Mouse (Mus musculus): ENCODE data around the gene Dicer1.

The Dicer1 gene

DNA sequence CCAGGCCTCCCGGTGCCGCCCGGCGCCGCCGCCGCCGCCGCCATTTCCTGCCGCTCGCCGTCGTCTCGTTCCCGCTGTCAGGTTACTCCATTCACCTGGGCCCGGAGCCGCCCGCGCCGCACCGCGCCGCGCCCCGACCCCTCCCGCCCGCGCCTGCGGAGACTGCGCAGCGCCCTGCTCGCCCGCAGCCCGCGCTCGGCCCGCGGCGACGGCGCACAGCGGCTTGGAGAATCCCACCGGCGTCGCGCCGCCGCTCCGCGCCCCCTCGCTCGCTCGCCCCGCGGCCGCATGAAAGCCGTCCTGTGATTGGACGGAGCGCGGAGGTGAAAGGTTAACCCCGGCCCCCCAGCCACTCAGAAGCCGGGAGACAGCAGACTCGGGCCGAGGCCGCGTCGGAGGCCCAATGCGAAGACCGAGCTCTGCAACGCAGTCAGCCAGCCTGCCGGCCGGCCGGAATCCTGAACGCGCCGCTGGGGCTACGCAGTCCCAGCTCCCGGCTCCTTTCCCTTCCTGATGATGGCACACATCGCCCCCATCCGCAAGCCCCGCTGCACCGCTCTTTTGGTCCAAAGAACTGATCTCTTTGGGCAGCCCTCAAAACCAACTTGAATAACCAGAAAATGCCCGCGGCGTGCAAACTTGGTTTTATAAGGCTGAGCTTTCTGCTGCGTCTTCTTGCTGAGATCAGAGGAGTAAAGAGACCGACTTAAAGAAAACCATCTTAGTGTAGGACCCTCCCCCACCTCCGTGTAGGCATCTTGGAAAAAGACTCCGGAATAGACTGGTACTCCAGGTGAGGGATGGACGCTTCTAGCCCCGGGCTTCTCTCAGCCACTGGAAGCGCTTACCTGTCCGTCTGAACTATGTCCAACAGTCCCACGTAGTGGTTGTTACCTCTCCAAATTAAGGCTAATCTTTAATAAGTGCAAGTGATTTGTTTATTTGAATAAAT is at the start of gene Dicer1:
TSS of gene Dicer1 (minus strand) at position 139 of the 952 bp plus-strand sequence.
- DNase-seq = peak; percentile 99

DNA sequence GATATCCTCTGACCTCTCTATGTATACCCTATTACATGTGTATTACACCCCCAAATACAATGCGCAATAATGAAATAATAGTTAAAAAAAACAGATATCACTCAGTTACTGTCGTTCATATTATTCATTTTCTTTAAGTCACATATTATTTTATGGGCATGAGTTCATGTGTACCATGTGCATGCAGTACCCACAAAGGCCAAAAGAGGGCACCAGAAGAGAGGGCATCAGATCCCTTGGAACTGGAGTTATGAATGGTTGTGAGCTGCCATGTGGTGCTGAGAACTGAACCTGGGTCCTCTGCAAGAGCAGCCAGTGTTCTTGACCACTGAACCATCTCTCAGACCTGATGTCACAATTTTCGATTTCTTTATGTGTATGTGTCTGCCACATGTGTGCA is 47.6 kb upstream of the Dicer1 start:
- DNase-seq = no peak

DNA sequence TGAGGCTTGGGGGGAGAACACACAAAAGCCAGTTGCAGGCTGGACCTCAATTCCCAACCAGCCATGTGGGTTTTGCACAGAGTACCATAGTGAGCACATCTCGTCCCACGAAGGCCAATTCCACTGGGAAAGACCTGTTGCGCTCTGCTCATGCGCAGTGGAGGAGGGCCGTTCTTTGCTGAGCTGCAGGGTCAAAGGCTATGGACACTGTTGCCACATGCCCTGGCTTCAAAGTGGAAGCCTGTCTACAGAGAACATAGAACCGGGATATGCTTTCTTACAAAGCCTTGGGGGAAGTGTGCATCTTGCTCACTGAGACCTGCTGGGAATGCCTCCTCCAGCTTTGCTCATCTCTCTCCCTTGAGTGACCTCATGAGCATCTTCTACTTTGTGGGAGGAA is 46.2 kb upstream of the Dicer1 start:
- no peak for DNase-seq

DNA sequence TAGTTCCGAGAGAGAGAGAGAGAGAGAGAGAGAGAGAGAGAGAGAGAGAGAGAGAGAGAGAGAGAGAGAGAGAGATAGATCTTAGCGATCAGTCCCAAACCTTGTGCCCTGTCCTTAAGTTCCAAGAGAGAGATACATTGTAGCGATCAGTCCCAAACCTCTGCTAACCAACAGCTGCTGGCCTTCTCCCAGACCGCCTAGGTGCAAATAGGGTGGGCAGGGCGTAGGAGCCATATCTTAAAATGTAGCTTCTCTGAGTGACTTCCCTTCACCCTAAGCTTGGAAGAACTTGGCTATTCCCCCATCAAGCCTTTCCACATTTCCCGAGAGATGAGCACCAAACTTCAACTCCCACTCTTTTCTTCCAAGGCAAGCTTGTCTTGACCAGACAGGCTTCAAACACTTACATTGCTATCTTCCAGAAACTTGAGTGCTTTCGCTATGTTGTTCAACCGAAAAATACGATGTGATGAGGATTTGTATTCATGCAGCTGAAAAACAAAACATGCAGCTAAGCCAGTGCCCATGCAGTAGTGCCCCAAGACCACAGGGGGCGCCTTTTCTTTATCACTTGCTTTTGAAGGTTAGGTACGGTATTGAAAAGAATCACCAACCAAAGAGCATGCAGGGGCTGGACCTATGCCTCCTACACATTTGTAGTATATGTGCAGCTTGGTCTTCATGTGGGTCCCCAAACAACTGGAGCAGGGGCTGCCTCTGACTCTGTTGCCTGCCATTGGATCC is 45.1 kb upstream of the Dicer1 start:
- DNase-seq = no peak

DNA sequence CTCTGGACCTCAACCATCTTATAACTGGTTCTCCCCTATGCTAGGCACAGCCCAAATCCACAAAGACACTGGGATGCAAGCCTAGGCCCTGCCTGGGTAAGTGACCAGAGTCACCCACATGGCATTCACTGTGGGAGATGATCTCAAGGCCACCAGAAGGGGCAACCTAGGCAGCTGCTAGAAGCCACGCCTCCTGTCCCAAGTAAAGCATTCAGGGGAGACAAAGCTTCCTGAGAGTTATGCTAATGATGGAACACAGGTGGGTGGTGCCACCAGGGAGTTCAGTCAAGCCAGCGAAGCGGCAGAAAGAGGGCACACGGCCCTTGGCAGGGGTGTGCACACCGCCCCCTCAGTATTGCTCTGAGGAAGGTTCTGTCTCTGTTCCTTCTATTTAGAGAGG is 43.2 kb upstream of the Dicer1 start:
- no peak for DNase-seq

DNA sequence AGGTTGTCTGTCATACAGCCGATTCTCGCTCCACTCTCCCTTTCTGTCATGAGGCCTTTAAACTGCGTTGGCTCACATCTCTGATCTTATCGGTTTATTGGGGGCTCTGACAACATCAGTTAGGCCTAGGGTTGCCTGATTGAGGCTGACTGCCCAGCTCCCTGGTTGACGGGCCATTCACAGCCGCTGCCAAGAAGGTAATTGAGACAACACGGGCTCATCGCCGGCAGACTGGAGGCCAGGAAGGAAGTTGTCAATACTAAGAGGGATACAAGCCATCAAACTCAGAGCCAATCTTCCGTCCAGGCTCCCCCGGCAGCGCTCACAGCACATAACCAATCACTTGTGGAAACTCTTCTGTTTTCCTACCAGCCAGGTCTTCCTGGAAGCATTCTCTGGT is 41.7 kb upstream of the Dicer1 start:
- DNase-seq = no peak

DNA sequence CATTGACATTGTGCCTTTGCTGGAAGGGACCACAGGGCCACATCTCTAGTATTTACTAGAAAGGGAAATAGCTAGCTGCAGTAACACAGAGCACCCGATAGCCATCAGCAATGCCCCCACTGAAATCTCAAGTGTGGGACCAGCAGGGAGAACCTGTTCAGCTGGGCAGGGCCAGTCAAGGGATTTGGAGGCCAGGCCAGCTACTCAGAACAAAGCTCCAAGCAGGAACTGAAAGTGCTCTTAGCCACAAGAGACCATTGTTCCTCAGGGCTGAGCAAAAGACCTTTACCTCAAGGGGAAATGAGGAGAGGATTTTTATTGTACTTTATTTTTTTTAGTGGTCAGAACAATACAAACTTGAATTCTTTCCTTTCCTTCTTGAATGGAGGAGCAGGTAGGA is 25.9 kb upstream of the Dicer1 start:
- DNase-seq = no peak

DNA sequence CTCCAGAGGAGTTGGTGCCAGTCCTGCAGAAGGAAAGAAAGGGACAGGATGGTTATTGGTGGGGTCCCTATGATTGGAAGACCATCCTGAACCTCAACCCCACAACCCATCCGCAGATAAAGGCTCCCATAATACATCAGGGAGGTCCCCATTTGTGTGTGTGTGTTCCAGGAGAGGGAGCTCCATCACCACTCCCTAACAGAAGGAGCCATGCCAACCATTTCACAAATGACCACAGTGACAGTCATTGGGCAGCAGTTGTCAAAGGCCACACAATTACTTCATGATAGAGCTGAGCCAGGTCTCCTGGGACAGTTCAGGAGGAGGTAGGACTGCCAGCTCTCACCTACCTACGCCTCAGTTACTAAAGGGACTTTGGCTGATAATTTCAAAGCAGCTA is 20.2 kb upstream of the Dicer1 start:
- no peak for DNase-seq

DNA sequence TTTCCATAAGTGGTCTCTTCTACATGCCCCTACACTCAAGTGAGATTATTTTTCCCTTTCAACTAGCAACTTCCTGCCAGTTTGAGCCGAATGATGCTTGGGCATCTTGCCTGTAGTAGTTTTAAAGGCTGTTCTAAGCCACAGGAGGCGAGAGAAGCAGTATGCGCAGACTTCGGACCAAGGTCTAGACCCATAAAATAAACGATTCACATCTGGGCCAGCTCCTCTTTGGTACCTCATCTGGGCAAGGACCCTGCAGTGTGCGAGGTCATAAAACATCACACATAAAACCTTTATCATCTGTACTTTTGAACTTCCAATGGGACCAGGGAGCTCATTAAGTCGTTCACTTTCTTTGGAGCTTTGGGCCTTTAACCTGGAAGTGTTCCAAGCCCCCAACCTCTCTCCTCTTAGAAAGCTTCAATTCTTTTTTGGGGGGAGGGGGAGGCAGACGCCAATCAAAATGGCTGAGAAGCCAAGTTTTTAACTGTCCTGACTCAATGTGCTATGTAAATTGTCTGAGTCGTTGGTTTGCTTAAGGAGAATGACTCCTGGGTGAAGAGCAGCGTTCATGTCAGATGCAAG is 17.5 kb upstream of the Dicer1 start:
- DNase-seq = no peak

DNA sequence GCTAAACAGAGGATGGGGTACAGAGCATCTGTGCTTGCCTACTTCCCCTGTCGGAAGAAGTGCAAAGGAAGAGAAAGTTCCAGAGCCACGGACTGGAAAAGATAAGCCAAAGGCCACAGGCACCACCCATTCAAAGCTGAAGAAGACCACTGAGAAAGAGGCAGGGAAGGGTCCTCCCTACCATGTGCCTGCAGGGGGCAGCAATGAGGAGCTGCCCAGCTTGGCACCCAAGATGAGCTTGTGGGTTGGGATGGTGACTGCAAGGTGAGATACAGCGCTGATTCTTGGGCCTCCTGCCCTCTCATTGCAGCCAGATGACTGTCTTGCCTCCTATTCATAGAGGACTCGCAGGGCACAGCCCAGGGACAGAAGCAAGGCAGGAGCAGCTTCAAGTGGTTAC is 15.4 kb upstream of the Dicer1 start:
- no peak for DNase-seq

DNA sequence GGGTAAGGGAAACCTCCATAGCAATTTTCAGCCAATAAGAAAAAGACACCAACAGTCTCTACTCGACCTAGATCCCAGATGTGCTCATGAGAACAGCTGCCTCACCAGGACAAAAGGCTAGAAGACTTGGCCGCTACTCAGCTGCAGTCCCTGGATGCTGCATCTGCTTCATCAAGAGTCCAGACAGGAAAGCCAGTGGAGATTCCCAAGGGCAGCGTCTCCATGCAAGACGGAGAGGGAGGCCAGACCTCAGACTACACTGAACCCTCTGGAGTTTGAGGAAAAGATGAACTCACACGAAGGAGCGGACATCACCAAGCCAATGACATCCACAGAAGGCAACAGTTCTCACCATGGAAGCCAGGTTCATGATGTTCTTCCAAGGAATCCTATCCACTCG is 14.0 kb upstream of the Dicer1 start:
- no peak for DNase-seq

DNA sequence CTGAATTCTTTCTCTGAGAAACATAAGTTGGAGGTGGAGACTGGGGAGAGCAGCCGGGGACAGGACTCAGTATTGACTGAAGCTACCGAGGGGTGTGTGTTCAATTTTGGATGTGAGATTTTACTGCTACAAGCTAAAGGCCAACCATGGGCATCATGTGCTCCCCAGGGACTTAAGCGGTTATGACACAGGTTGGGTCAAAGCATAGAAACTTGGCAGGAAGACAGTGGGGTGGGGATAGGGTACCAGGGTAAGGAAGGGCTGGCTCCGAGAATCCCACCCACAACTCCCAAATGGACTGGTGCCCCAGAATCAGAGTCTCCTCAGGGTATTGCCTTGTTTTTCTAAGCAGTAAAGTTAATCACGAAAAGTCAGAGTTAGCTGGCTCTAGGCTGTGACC is 13.4 kb upstream of the Dicer1 start:
- DNase-seq = no peak

DNA sequence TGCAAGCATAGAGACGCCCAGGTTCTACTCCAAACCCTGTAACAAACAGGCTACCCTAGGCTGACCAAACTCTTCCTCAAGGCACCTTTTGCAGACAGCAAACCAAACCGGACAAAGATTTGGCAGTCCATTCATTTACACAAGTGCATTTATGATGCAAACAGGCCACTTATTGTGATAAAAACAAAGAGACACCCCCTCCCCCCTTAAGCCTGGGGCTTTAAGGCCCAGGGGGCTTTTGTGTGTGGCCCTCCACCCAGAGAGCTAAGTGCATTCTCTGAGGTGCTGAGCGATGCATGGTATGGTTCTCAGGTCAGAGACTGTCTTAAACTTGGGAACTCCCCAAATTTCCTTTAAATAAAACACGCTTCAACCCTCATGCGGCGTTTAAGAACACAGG is 12.2 kb upstream of the Dicer1 start:
- no peak for DNase-seq

DNA sequence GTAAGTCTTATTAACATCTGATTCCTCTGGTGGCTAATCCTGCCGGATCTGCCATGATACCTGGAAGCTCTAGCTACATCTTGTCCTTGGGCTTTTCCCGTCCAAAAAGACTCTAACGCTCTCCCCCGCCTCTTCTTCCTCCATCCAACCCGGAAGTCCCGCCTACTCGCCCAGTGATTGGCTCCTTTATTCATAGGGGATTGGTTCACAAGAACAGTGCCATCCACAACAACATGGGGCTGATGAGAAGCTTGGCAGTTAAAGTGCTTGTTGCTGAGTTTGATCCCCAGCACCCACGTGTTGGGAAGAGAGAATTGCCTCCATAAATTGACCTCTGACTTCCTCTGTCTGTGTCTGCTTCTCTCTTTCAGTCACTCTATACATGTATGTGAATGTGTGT is 9.7 kb upstream of the Dicer1 start:
- DNase-seq = no peak

DNA sequence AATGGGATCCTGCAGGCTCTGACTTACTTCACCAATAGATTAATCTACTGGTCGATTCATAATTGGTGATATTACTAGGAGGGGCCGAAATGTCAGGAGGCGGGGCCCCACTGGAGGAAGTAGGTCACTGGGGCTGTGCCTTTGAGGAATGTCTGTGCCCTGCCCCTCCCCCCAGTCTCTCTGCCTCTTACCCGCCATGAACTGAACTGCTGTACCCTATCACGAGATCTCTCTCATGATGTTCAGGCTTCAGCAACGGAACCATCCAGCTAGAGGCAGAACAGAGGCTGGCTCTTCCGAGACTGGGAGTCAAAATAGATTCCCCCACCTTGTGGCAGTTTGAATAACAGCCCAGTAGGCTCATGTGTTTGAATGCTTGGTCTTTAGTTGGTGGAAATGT is 6.3 kb upstream of the Dicer1 start:
- no peak for DNase-seq

DNA sequence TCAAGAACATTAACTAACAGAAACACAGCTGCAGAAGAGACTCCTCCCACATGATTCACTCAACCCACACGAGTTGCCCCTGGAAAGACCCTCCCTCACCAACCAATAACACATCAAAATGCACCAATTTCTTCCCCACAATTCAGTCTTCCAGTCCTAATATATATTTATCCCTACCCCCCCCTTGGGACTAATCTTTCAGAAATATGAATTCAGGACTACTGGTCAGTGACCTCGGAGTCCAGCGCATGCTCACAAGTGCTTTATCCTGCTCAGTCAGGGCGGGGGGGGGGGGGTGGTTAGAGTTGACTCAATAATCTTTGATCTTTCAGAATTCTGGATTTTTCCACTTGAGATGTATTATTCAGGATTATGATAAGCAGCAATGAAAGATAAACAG is 1.9 kb upstream of the Dicer1 start:
- no peak for DNase-seq

DNA sequence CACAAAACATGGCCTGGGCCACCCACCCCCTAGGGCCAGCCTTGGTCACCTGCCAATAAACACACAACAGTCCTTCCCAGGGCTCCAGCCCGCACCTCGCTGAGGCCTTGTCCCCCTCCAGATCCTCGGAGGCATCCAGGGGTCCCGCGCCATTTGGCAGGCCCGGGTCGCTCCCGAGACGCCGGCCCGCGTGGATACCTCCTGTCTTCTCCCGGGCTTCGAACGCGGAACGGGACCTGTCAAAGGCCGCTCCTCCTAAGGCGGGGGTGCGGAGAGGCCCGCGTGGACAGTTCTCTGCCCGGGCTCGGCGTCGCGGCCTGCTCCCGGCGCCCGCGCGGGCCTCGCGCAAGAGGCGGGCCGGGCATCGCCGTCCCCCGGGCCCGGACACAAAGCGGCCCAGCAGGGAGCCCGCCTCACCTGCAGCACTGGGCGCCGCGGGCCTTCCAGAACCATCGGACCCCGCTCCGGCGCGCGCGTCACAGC is 380 bp downstream of the Dicer1 start:
- peak; percentile 39 for DNase-seq

DNA sequence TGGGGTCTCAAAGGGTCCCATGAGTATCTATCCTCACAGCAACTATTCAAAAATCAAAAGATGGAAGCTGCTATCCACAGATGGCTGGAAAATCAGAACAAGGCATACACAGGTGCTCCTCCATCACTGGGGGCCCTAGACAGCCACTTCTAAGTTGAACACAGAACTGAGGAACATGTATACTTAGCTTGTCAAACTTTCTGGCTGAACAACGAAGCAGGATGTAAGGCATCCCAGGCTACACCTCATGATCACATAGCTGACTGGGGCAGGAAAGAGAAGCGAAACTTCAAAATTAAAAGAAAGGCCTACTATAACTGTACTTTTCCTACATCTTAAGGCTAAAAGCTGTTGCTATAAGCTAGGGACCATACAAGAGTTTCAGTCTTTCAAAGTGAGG is 2.8 kb downstream of the Dicer1 start:
- DNase-seq = no peak

DNA sequence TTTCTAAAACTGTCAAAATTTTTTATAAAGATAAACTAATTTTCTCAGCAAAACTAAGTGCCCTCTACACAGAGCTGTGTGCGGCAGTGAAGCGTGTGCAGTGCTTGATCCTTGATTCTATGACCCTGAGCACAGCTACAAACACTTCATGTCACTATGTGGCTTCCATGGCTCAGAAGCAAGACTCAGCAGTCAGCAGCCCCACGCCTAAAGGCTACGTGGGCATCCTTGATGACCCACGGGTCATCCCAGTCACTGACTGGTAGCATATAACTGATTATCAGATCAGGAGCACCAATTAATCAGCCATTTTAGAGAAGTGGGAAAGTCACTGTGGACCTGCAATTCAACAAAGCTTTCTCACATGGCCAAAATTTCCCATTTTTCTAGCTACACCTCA is 4.5 kb downstream of the Dicer1 start:
- DNase-seq = no peak

DNA sequence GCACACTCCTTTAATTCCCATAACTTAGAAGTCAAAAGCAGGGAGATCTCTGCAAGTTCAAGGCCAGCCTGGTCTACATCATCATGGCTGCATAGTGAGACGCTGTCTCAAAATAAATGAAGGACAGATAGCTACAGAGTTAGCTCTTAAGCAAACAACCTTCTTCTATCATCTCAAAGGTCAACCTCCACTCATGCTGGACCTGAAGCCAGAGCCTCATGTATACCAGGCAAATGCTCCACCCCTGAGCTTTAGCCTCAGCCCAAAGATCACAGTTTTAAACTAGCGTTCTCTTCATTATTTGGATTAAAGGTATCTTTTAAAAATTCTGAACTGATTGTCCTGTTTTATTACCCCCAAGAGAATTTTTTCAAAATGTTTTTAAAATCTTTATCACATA is 5.2 kb downstream of the Dicer1 start:
- no peak for DNase-seq

DNA sequence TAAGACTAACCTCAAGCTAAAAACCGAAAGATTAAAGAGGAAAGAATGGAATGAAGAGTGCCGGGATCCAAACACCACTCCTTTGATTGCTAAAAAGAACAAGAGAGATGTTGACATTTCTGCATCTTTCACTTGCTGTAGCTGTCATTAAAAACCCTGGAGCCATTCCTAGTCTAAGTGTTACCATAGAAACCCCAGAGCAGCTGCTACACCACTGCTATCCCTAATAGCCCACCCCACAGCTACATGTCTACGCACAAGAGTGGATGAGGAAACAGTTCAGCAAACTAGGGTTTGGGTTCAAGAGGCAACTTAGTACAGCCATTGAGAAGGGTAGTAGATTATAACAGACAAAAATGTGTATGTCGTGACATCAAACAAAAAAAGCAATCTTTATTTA is 8.1 kb downstream of the Dicer1 start:
- DNase-seq = no peak

DNA sequence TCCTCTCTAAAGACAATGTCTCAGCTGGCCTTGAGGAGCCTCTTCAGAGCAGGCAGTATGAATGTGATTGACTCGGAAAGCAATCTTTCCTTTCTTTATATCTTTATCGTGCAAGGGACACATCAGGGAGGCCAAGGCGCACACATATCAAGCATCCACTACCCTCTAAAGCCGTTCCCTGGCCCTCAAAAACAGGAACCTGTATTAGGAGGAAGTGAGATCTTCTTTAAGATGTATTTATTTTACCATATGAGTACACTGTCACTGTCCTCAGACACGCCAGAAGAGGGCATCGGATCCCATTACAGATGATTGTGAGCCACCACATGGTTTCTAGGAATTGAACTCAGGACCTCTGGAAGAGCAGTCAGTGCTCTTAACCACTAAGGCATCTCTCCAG is 9.5 kb downstream of the Dicer1 start:
- no peak for DNase-seq

DNA sequence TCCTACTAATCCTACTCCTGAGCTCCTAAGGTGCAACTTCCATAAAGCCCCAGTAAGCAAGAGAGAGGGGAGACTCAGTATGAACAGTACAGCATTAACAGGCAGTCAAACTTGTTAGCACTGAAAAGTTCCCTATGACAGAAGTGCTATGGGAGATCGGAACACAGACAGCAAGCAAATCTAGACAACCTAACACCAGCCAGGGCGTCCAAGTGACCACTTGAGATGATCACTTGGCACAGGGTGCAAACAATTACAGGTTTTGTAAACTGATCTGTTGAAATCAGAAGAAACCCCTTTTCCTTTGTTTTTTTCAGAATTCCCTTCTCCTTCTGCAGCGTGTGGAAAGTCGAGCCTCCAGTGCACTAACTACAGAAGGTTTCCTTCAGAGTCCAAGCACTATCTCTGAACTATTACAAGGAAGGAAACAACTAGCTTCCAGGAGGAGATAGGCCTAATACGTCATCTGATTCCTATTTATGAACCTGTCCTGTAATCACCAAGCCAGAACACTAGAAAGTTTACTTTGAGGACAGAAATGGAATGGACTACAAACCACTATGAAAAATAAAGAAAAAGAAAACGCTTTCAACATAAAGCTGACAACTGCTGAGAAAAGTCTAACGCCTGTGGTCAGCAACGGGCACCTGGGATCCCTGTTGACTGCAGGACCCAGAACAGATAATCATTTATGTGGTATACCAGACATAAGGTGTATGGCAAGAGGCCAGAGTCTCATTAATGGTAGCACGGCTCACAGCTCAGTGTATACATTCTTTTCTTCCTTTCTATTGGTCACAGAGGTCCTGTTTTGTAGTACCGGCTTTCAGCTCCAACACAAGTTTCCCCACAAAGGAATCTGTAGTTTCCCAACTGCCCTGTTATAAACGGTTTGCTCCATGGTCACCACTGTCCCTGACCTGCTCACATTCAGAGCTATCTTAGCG is 10.6 kb downstream of the Dicer1 start:
- no peak for DNase-seq
